Mouse (Mus musculus): ENCODE measurements around the gene Lama2.

Lama2 gene

GRCm38 (mm10) chr10:27619658-27620057, at the start of gene Lama2:
Gene Lama2 (minus strand): TSS chr10:27619758.
- DNase-seq = no peak

- DNase-seq = no peak
These were observed 44.8 kb upstream of the Lama2 start for GRCm38 (mm10) chr10:27664391-27664790.

GRCm38 (mm10) chr10:27663396-27663795, 43.8 kb upstream of the Lama2 start:
- no peak for DNase-seq

- DNase-seq = no peak
These were observed 34.6 kb upstream of the Lama2 start for GRCm38 (mm10) chr10:27654164-27654563.

- DNase-seq = no peak
These were observed 33.3 kb upstream of the Lama2 start for GRCm38 (mm10) chr10:27652694-27653335.

GRCm38 (mm10) chr10:27635721-27636120, 16.2 kb upstream of the Lama2 start:
- no peak for DNase-seq

GRCm38 (mm10) chr10:27631002-27631401, 11.4 kb upstream of the Lama2 start:
- DNase-seq = no peak

GRCm38 (mm10) chr10:27621697-27622449, 2.3 kb upstream of the Lama2 start:
- no peak for DNase-seq

- DNase-seq = no peak
These were observed 2.0 kb downstream of the Lama2 start for GRCm38 (mm10) chr10:27617522-27618020.

- peak; percentile 18 for DNase-seq
These were observed 2.7 kb downstream of the Lama2 start for GRCm38 (mm10) chr10:27616641-27617415.

- no peak for DNase-seq
These were observed 23.9 kb downstream of the Lama2 start for GRCm38 (mm10) chr10:27595675-27596074.

GRCm38 (mm10) chr10:27533217-27533616, 86.3 kb downstream of the Lama2 start:
- no peak for DNase-seq

GRCm38 (mm10) chr10:27508847-27509459, 110.6 kb downstream of the Lama2 start:
- no peak for DNase-seq

GRCm38 (mm10) chr10:27500863-27501262, 118.7 kb downstream of the Lama2 start:
- no peak for DNase-seq

- DNase-seq = no peak
These were observed 131.1 kb downstream of the Lama2 start for GRCm38 (mm10) chr10:27488452-27488851.

- DNase-seq = no peak
These were observed 135.5 kb downstream of the Lama2 start for GRCm38 (mm10) chr10:27484041-27484440.

- no peak for DNase-seq
These were observed 144.0 kb downstream of the Lama2 start for GRCm38 (mm10) chr10:27475540-27475939.

- no peak for DNase-seq
These were observed 151.3 kb downstream of the Lama2 start for GRCm38 (mm10) chr10:27468274-27468673.

GRCm38 (mm10) chr10:27413583-27414465, 205.7 kb downstream of the Lama2 start:
- no peak for DNase-seq

GRCm38 (mm10) chr10:27390753-27391152, 228.8 kb downstream of the Lama2 start:
- DNase-seq = no peak

GRCm38 (mm10) chr10:27387531-27387930, 232.0 kb downstream of the Lama2 start:
- no peak for DNase-seq

GRCm38 (mm10) chr10:27384636-27385035, 234.9 kb downstream of the Lama2 start:
- no peak for DNase-seq
